Mouse (Mus musculus) testis, adult 2 months (tissue): ENCODE results near the gene Cep57l1. TPM values are rescaled to one million over a fixed set of nuclear protein-coding genes. Genes with fewer than 3 reads are reported as not detected.

Source experiments
- H3K27ac ChIP-seq: fragments of 200-500 bp; 2 replicates; pipeline ENCODE4 v1.5.1; 2012; ENCODE audit warnings: low read depth, low read length; ENCODE audit not compliant: control insufficient read depth, insufficient read depth
- H3K27me3 ChIP-seq: fragments of 200-500 bp; 2 replicates; pipeline ENCODE4 v1.6.1; 2012; ENCODE audit warnings: mild to moderate bottlenecking, low read length, moderate library complexity; ENCODE audit not compliant: control insufficient read depth, insufficient read depth
- H3K36me3 ChIP-seq: fragments of 200-500 bp; 2 replicates; pipeline ENCODE4 v1.6.1; 2012; ENCODE audit warnings: mild to moderate bottlenecking, low read length; ENCODE audit not compliant: control insufficient read depth, insufficient read depth
- H3K4me1 ChIP-seq: fragments of 200-500 bp; 2 replicates; pipeline ENCODE4 v1.6.1; 2012; ENCODE audit warnings: low read length; ENCODE audit not compliant: control insufficient read depth, insufficient read depth
- H3K4me3 ChIP-seq: fragments of 200-500 bp; 2 replicates; pipeline ENCODE4 v1.5.1; 2012; ENCODE audit warnings: low read depth, mild to moderate bottlenecking, low read length, moderate library complexity, mixed read lengths; ENCODE audit not compliant: control insufficient read depth
- CTCF ChIP-seq: fragments of 200-500 bp; IDR thresholded peaks from 2 replicates; pipeline ENCODE4 v1.5.1; 2012; ENCODE audit warnings: low read depth, mild to moderate bottlenecking, inconsistent platforms, low read length, moderate library complexity; ENCODE audit not compliant: control insufficient read depth, insufficient read depth, insufficient replicate concordance
- POLR2A ChIP-seq: fragments of 200-500 bp; IDR thresholded peaks from 2 replicates; pipeline ENCODE4 v1.6.1; 2012; ENCODE audit warnings: low read depth, mild to moderate bottlenecking, inconsistent platforms, low read length, moderate library complexity; ENCODE audit not compliant: control insufficient read depth
- polyA plus RNA-seq: library from polyadenylated mRNA; depleted of rRNA; stranded (reverse); fragments of >200 nt; gene quantifications from 2 replicates; pipeline ENCODE4 v1.2.3, GENCODE M21; 2012; rRNA removed

The Cep57l1 gene
- 15.0 and 18.9 TPM in 2 replicates for polyA plus RNA-seq

- no peaks in the 10 kb centered on the region for H3K27me3 ChIP-seq
- TF ChIP-seq CTCF (no peak), POLR2A (peak; percentile 38)
- H3K4me3 ChIP-seq, result peak within 1 kb of the TSS; percentile 81
- no peaks in the 10 kb centered on the region; the same call in 1 of the 2 replicates for H3K36me3 ChIP-seq
- peak within 1 kb of the TSS; percentile 95 for H3K27ac ChIP-seq
- peaks cover 7% of the 10 kb centered on the region for H3K4me1 ChIP-seq
These were observed at the start of gene Cep57l1, which contains the start of gene Sesn1 for GRCm38 (mm10) chr10:41809771-41810563. TSS of gene Cep57l1 (minus strand) at chr10:41809871. TSS of gene Sesn1 (plus strand) at chr10:41809935.

DNA sequence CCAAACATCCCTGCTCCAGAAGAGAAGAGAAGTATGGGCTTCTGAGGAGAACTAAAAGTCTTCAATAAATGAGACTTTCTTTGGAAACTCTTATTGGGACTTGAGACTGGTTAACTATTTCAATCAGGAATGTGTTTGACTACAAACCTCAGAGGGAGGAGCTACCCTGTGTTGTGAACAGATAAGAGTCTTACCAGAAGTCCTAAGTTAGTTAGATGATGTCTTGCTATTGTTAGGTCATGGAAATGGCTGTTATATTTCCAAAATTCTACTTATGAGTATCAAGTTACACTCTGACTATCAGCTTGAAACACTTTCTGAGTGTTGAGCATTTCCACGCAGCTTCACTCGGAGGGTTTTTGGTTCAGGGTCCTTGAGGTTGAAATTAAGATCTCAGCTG is 39.0 kb upstream of the Cep57l1 start:
- Histone ChIP-seq H3K36me3 (no peaks in the 10 kb centered on the region), H3K27me3 (no peaks in the 10 kb centered on the region), H3K4me3 (no peak overlapping the region), H3K4me1 (no peaks in the 10 kb centered on the region), H3K27ac (no peak overlapping the region)
- TF ChIP-seq POLR2A, result no peak
- no peak for TF ChIP-seq CTCF

DNA sequence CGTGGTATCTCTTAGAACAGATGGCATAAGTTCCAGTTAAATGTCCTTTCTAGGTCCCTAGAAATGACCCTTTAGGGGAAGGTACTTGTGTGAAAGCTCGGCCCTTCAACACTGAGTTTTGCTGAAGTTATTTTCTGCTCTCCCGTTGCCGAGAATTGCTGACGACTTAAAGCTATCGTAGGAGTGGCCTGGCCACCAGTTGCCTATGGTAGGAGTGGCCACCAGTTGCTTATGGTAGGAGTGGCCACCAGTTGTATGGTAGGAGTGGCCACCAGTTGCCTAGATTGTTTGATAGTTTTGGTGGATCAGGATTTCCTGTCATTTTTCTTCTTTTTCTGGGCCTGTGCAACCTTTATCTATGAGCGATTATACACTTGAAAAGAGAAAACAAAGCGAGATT is 38.1 kb upstream of the Cep57l1 start:
- Histone ChIP-seq H3K4me1 (no peaks in the 10 kb centered on the region), H3K36me3 (no peaks in the 10 kb centered on the region), H3K4me3 (no peak overlapping the region), H3K27me3 (no peaks in the 10 kb centered on the region), H3K27ac (no peak overlapping the region)
- no peak for TF ChIP-seq POLR2A
- TF ChIP-seq CTCF, result no peak

DNA sequence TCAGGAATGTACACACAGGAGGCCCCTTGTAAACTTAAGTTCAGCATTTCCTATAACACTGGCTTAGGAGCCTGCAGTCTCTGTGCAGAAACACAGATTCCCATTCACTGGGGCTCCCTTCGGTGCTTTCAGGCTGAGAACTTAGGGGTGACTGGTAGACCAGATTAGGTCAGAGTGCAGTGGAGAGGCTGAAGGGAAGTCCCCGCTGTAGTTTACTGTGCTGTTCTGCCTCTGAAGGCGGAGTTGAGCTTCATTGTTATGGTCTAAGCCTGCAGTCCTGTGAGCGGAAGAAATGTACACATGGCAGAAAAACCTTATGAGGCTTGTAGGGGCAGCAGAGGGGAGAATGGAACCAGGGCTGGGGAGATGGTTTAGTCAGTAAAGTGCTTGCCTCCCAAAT is 29.2 kb upstream of the Cep57l1 start:
- no peaks in the 10 kb centered on the region for H3K27me3 ChIP-seq
- no peaks in the 10 kb centered on the region for H3K36me3 ChIP-seq
- no peak overlapping the region for H3K27ac ChIP-seq
- TF ChIP-seq CTCF (no peak), POLR2A (no peak)
- H3K4me1 ChIP-seq, result no peaks in the 10 kb centered on the region
- H3K4me3 ChIP-seq, result no peak overlapping the region

- no peaks in the 10 kb centered on the region for H3K4me1 ChIP-seq
- H3K27me3 ChIP-seq, result no peaks in the 10 kb centered on the region
- H3K27ac ChIP-seq, result no peak overlapping the region
- TF ChIP-seq CTCF, result no peak
- no peak for TF ChIP-seq POLR2A
- H3K36me3 ChIP-seq, result no peaks in the 10 kb centered on the region
- H3K4me3 ChIP-seq, result no peak overlapping the region
These were observed 24.5 kb upstream of the Cep57l1 start for GRCm38 (mm10) chr10:41834131-41834530.

- no peak overlapping the region; the same call in 1 of the 2 replicates for H3K27ac ChIP-seq
- TF ChIP-seq POLR2A (no peak), CTCF (no peak)
These were observed 22.5 kb upstream of the Cep57l1 start for GRCm38 (mm10) chr10:41832191-41832590.

GRCm38 (mm10) chr10:41830851-41831522 is 21.3 kb upstream of the Cep57l1 start:
- Histone ChIP-seq H3K36me3 (no peaks in the 10 kb centered on the region), H3K27me3 (no peaks in the 10 kb centered on the region), H3K4me1 (no peaks in the 10 kb centered on the region), H3K4me3 (no peak overlapping the region), H3K27ac (no peak overlapping the region)
- TF ChIP-seq POLR2A (no peak), CTCF (no peak; the same call in 1 of the 2 replicates)

More at GRCm38 (mm10) chr10:41832191-41832590, 22.5 kb upstream of the Cep57l1 start:
- H3K4me1 ChIP-seq, result no peaks in the 10 kb centered on the region
- no peak overlapping the region for H3K4me3 ChIP-seq
- no peaks in the 10 kb centered on the region for H3K27me3 ChIP-seq
- no peaks in the 10 kb centered on the region for H3K36me3 ChIP-seq
